Mouse (Mus musculus): ENCODE results near the gene Btrc. TPM values are rescaled to one million over a fixed set of nuclear protein-coding genes. Genes with fewer than 3 reads are reported as not detected.

The Btrc gene
- polyA plus RNA-seq, 1 experiment from 2014 or later = 48.1 TPM

- H3K4me3 ChIP-seq = no peak overlapping the region
- H3K4me2 ChIP-seq = no peak overlapping the region
- no peak overlapping the region for H3K27ac ChIP-seq
- ATAC-seq (ENCODE audit: insufficient number of reproducible peaks, insufficient read depth, low FRiP score, low TSS enrichment, low read depth) = no peak
- H3K27me3 ChIP-seq = no peaks in the 10 kb centered on the region
- no peak overlapping the region for H3K9ac ChIP-seq
- no peaks in the 10 kb centered on the region for H3K36me3 ChIP-seq
- peaks cover 14% of the 10 kb centered on the region for H3K4me1 ChIP-seq
- WGBS = 85% methylated on average over 6 of the region's 6 CpGs
- no peaks in the 10 kb centered on the region for H3K9me3 ChIP-seq
Observed at GRCm38 (mm10) chr19:45479548-45479947, 116.0 kb downstream of the Btrc start.

DNA sequence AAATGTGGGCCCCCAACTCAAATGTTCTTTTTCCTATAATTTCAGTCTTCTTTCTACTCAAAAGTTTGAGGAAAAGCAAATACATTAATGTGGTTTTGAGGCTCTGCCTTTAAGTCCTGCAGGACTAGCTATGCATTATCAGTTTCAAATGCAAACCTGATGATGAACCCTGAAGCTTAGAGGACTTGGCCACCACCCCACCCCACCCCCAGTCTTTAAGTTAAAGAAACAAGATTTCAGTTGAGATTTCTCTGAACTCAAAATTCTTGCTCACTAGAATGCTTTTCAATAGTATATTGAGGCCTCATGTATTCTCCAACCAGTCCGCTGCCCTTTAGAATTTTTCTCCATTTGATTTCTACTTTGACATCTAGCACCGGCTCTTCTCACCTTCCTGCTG is 117.0 kb downstream of the Btrc start:
- Histone ChIP-seq H3K27me3 (no peaks in the 10 kb centered on the region), H3K9me3 (no peaks in the 10 kb centered on the region), H3K27ac (no peak overlapping the region), H3K4me1 (peaks cover 11% of the 10 kb centered on the region), H3K36me3 (no peaks in the 10 kb centered on the region), H3K4me3 (no peak overlapping the region), H3K9ac (no peak overlapping the region), H3K4me2 (no peak overlapping the region)
- no peak for ATAC-seq (ENCODE audit: insufficient number of reproducible peaks, insufficient read depth, low FRiP score, low TSS enrichment, low read depth)
- 82% methylated on average over 2 of the region's 2 CpGs for WGBS

GRCm38 (mm10) chr19:45480951-45481350 is 117.4 kb downstream of the Btrc start:
- no peak for ATAC-seq (ENCODE audit: insufficient number of reproducible peaks, insufficient read depth, low FRiP score, low TSS enrichment, low read depth)
- H3K27ac ChIP-seq = no peak overlapping the region
- no peaks in the 10 kb centered on the region for H3K9me3 ChIP-seq
- no peak overlapping the region for H3K9ac ChIP-seq
- no peak overlapping the region for H3K4me3 ChIP-seq
- WGBS = 91% methylated on average over 4 of the region's 4 CpGs
- H3K27me3 ChIP-seq = no peaks in the 10 kb centered on the region
- peaks cover 6% of the 10 kb centered on the region for H3K4me1 ChIP-seq
- H3K4me2 ChIP-seq = no peak overlapping the region
- H3K36me3 ChIP-seq = no peaks in the 10 kb centered on the region

GRCm38 (mm10) chr19:45483470-45483869 is 119.9 kb downstream of the Btrc start:
- WGBS = 35% methylated on average over 2 of the region's 2 CpGs
- no peak for ATAC-seq (ENCODE audit: insufficient number of reproducible peaks, insufficient read depth, low FRiP score, low TSS enrichment, low read depth)
- H3K4me2 ChIP-seq = no peak overlapping the region
- H3K27ac ChIP-seq = no peak overlapping the region
- H3K36me3 ChIP-seq = no peaks in the 10 kb centered on the region
- H3K9me3 ChIP-seq = no peaks in the 10 kb centered on the region
- H3K4me1 ChIP-seq = no peaks in the 10 kb centered on the region
- H3K9ac ChIP-seq = no peak overlapping the region
- no peaks in the 10 kb centered on the region for H3K27me3 ChIP-seq
- H3K4me3 ChIP-seq = no peak overlapping the region

GRCm38 (mm10) chr19:45486206-45486991 is 122.9 kb downstream of the Btrc start:
- Histone ChIP-seq H3K4me3 (no peak overlapping the region), H3K4me2 (no peak overlapping the region), H3K9ac (no peak overlapping the region), H3K4me1 (no peaks in the 10 kb centered on the region), H3K27me3 (no peaks in the 10 kb centered on the region), H3K9me3 (no peaks in the 10 kb centered on the region), H3K36me3 (no peaks in the 10 kb centered on the region), H3K27ac (no peak overlapping the region)
- no peak for ATAC-seq (ENCODE audit: insufficient number of reproducible peaks, insufficient read depth, low FRiP score, low TSS enrichment, low read depth)
- 87% methylated on average over 6 of the region's 6 CpGs for WGBS

DNA sequence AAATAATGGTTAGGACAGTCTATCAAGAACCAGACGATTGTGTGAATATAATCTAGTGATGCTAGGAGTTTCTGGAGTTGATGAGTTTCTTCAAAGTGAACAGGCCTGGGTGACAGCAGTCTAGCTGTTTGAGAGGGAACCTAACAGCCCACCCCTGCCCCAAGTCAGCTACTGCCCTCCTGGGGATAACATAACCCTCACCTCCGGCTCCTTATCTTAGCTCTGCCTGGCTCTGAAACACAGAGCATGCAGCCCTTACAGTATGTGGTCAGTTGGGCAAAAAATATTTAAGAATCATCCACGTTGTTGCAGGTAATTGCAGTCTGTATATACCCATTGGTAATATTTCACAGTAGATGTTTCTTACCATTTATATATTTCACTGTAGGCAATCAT is 123.5 kb downstream of the Btrc start:
- Histone ChIP-seq H3K4me1 (no peaks in the 10 kb centered on the region), H3K9ac (no peak overlapping the region), H3K4me2 (no peak overlapping the region), H3K9me3 (no peaks in the 10 kb centered on the region), H3K4me3 (no peak overlapping the region), H3K27me3 (no peaks in the 10 kb centered on the region), H3K27ac (no peak overlapping the region), H3K36me3 (no peaks in the 10 kb centered on the region)
- 86% methylated on average over 3 of the region's 3 CpGs for WGBS
- no peak for ATAC-seq (ENCODE audit: insufficient number of reproducible peaks, insufficient read depth, low FRiP score, low TSS enrichment, low read depth)

DNA sequence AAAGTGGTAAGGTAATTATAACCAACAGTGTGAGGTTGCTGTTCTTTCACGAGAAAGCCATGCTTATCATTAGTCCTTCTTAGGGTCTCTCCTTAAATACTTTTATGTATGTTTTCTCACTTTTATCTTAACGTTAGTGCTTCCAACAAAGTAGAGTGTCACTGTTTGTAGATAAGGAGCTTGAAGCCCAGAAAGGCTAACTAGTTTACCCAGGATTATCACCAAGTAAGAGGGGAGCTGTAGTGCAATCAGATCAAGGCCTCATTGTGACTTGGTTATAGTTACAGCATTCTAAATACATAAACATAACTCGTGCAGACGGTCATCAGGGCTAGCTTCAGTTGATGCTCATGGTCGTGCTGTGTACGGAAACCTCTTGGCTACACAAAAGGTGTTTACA is 126.4 kb downstream of the Btrc start:
- 82% methylated on average over 6 of the region's 6 CpGs for WGBS
- Histone ChIP-seq H3K4me2 (no peak overlapping the region), H3K9ac (no peak overlapping the region), H3K36me3 (no peaks in the 10 kb centered on the region), H3K4me1 (peaks cover 8% of the 10 kb centered on the region; the same call in 1 of the 2 replicates), H3K27me3 (no peaks in the 10 kb centered on the region), H3K27ac (no peak overlapping the region), H3K4me3 (no peak overlapping the region), H3K9me3 (no peaks in the 10 kb centered on the region)
- ATAC-seq (ENCODE audit: insufficient number of reproducible peaks, insufficient read depth, low FRiP score, low TSS enrichment, low read depth) = no peak

GRCm38 (mm10) chr19:45491246-45491645 is 127.7 kb downstream of the Btrc start:
- ATAC-seq (ENCODE audit: insufficient number of reproducible peaks, insufficient read depth, low FRiP score, low TSS enrichment, low read depth) = no peak
- Histone ChIP-seq H3K36me3 (no peaks in the 10 kb centered on the region), H3K27ac (no peak overlapping the region), H3K9ac (no peak overlapping the region), H3K9me3 (no peaks in the 10 kb centered on the region), H3K4me2 (no peak overlapping the region), H3K4me1 (peaks cover 8% of the 10 kb centered on the region; the same call in 1 of the 2 replicates), H3K4me3 (no peak overlapping the region), H3K27me3 (no peaks in the 10 kb centered on the region)
- WGBS = 80% methylated on average over 7 of the region's 7 CpGs

DNA sequence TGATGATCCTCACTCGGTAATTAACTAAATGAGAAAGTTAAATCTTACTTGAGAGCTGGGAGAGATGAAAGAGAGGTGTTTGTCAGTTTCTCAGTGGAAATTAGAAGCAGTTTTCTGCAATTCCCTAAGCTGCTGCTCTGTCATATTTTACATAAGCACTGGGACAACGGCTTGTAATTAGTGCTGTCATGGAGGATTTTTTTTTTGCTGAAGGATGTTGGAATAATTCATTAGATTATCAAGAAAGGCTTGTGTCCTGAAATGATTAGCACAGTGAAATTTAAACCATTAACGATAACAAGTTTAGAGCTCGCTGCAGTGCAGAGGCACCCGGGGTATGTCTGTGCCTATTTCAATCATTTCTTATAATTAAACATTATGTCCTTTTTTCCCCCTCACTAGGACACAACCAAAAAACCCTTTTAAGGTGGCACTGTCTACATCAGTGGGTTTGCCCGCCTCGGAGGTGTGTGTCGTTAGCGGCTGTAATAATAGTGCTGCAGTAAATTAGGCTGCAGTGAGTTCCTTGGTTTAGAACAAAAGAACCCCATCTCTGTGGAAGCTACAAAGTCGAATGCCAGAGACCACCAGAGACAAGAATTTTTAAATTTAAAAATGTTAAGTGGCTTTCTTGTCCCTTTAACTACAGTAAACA is 130.7 kb downstream of the Btrc start:
- ATAC-seq (ENCODE audit: insufficient number of reproducible peaks, insufficient read depth, low FRiP score, low TSS enrichment, low read depth) = no peak
- Histone ChIP-seq H3K36me3 (no peaks in the 10 kb centered on the region), H3K27me3 (no peaks in the 10 kb centered on the region), H3K4me3 (no peak overlapping the region), H3K4me2 (no peak overlapping the region), H3K27ac (no peak overlapping the region), H3K9me3 (no peaks in the 10 kb centered on the region), H3K9ac (no peak overlapping the region), H3K4me1 (peaks cover 8% of the 10 kb centered on the region; the same call in 1 of the 2 replicates)
- WGBS = 63% methylated on average over 10 of the region's 10 CpGs

DNA sequence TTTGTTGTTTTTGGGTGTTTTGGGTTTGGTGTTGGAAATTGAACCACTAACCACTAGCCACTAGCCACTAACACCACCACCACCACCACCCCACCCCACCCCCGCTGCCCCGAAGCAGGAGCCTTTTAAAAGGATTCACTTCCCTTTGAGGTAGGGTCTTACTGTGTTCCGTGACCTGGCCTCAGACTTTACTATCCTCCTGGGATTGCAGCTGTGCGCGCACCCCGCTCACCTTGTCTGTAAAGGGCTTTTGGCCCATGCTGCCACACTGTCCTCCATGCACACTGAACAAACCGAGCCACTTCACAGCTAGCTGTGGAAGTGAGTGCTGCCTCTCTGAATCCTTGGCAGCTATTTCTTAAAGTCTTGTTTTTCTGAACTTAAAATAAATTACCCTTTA is 141.9 kb downstream of the Btrc start:
- H3K4me1 ChIP-seq = 0 out of 2 replicates have a peak, but pooled peaks cover 4% of the 10 kb centered on the region
- no peak overlapping the region for H3K4me3 ChIP-seq
- ATAC-seq (ENCODE audit: insufficient number of reproducible peaks, insufficient read depth, low FRiP score, low TSS enrichment, low read depth) = no peak
- H3K27me3 ChIP-seq = no peaks in the 10 kb centered on the region
- no peak overlapping the region for H3K9ac ChIP-seq
- 79% methylated on average over 7 of the region's 7 CpGs for WGBS
- no peaks in the 10 kb centered on the region for H3K9me3 ChIP-seq
- H3K27ac ChIP-seq = no peak overlapping the region
- H3K36me3 ChIP-seq = peaks cover 7% of the 10 kb centered on the region; the same call in 1 of the 2 replicates
- no peak overlapping the region for H3K4me2 ChIP-seq

- 83% methylated on average over 19 of the region's 19 CpGs for WGBS
- Histone ChIP-seq H3K4me1 (0 out of 2 replicates have a peak, but pooled peaks cover 4% of the 10 kb centered on the region), H3K4me2 (no peak overlapping the region), H3K36me3 (peaks cover 11% of the 10 kb centered on the region), H3K9ac (no peak overlapping the region), H3K9me3 (no peaks in the 10 kb centered on the region), H3K4me3 (no peak overlapping the region), H3K27me3 (no peaks in the 10 kb centered on the region), H3K27ac (no peak overlapping the region)
- no peak for ATAC-seq (ENCODE audit: insufficient number of reproducible peaks, insufficient read depth, low FRiP score, low TSS enrichment, low read depth)
Observed at GRCm38 (mm10) chr19:45507531-45507930, 144.0 kb downstream of the Btrc start.

DNA sequence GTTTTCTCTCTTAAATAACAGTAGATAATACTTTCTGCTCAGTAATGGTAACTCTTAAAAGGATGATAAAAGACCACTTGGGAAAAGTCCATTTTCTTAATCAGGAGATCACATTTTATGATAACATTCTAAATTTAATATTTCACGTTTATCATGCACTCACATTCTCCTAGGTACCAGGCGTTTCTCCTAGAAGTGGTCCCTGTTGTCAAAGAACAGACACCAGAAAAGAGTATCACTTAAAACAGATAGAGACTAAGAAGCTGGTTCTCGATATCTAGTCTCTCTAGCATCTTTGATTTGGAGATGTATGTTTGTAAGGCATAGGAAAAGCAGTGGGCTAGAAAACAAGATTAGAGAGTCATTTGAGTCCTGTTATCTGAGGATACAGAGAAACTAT is 147.1 kb downstream of the Btrc start:
- no peak overlapping the region for H3K27ac ChIP-seq
- H3K9me3 ChIP-seq = no peaks in the 10 kb centered on the region
- ATAC-seq (ENCODE audit: insufficient number of reproducible peaks, insufficient read depth, low FRiP score, low TSS enrichment, low read depth) = no peak
- no peak overlapping the region for H3K9ac ChIP-seq
- H3K4me3 ChIP-seq = no peak overlapping the region
- H3K4me2 ChIP-seq = no peak overlapping the region
- H3K4me1 ChIP-seq = 0 out of 2 replicates have a peak, but pooled peaks cover 4% of the 10 kb centered on the region
- peaks cover 30% of the 10 kb centered on the region for H3K36me3 ChIP-seq
- WGBS = 71% methylated on average over 3 of the region's 3 CpGs
- no peaks in the 10 kb centered on the region for H3K27me3 ChIP-seq

All from embryonic facial prominence, embryonic 13.5 days (tissue).